Mouse (Mus musculus) megakaryocyte, embryonic 14.5 days (primary cell): ENCODE results near the gene Fam174b.

Experiments used
- FLI1 ChIP-seq: IDR thresholded peaks from 2 replicates; pipeline ENCODE4 v1.6.1; 2012; ENCODE audit warnings: low read length, inconsistent platforms, mixed read lengths
- GATA1 ChIP-seq: IDR thresholded peaks from 3 replicates; pipeline ENCODE4 v1.6.1; 2012; ENCODE audit warnings: mixed read lengths, low read length, inconsistent platforms, borderline replicate concordance

GRCm38 (mm10) chr7:73721764-73722163 lies 18.3 kb upstream of the Fam174b start:
- TF ChIP-seq GATA1 (no peak), FLI1 (no peak)
